In genomic region chr10:99980916-99981315, GRCm38 (mm10) we compare ENCODE assay signal across 24 mouse cellular contexts.
"Had no signal": no experiment of that assay in that cellular context is flagged by ENCODE, and none has a peak within 500 bp of the region (broad histone marks: within the 10 kb centered on the region; RNA-seq: fewer than 3 reads in every experiment).

No protein-coding gene starts in this region.

- H3K9me3 ChIP-seq: heart, embryonic 13.5 days; heart, embryonic 15.5 days; hindbrain, embryonic 13.5 days; hindbrain, embryonic 15.5 days; limb, embryonic 13.5 days; limb, embryonic 15.5 days; liver, embryonic 12.5 days had no signal

- DNase-seq: forebrain, postnatal 0 days; gastrocnemius, adult 2 months; gastrocnemius, postnatal 10 days; gastrocnemius, postnatal 25 days; heart, adult 11 months; heart, adult 2 months; heart, postnatal 14 days; heart, postnatal 36 days; kidney, adult 18-20 months; kidney, adult 8-10 months; kidney, postnatal 25 days had no signal

- H3K36me3 ChIP-seq: heart, embryonic 13.5 days; heart, embryonic 15.5 days; hindbrain, embryonic 13.5 days; hindbrain, embryonic 15.5 days; limb, embryonic 13.5 days; limb, embryonic 15.5 days; liver, embryonic 12.5 days had no signal

- H3K9ac ChIP-seq: forebrain, postnatal 0 days; heart, embryonic 13.5 days; heart, embryonic 15.5 days; hindbrain, embryonic 13.5 days; hindbrain, embryonic 15.5 days; limb, embryonic 13.5 days; limb, embryonic 15.5 days; liver, embryonic 12.5 days; liver, embryonic 14.5 days had no signal

- ATAC-seq: forebrain, postnatal 0 days; hindbrain, postnatal 0 days; liver, embryonic 12.5 days had no signal

- H3K4me3 ChIP-seq: gastrocnemius, adult 2 months; heart, adult 2 months; heart, embryonic 13.5 days; heart, embryonic 15.5 days; hindbrain, embryonic 13.5 days; hindbrain, embryonic 15.5 days; layer of hippocampus, adult 2 months; left cerebral cortex, adult 2 months; limb, embryonic 13.5 days; limb, embryonic 15.5 days; liver, embryonic 12.5 days had no signal

- H3K27ac ChIP-seq: gastrocnemius, adult 2 months; heart, adult 2 months; heart, embryonic 13.5 days; heart, embryonic 15.5 days; hindbrain, embryonic 13.5 days; hindbrain, embryonic 15.5 days; hindbrain, postnatal 0 days; kidney, postnatal 0 days; layer of hippocampus, adult 2 months; left cerebral cortex, adult 2 months; limb, embryonic 13.5 days; limb, embryonic 15.5 days; liver, embryonic 12.5 days; liver, embryonic 14.5 days had no signal

- H3K4me1 ChIP-seq: heart, embryonic 13.5 days; heart, embryonic 15.5 days; hindbrain, embryonic 13.5 days; hindbrain, embryonic 15.5 days; limb, embryonic 13.5 days; limb, embryonic 15.5 days; liver, embryonic 12.5 days had no signal

- H3K4me2 ChIP-seq: heart, embryonic 11.5 days; heart, embryonic 13.5 days; heart, embryonic 15.5 days; hindbrain, embryonic 13.5 days; hindbrain, embryonic 15.5 days; limb, embryonic 13.5 days; limb, embryonic 15.5 days; liver, embryonic 12.5 days had no signal

- H3K27me3 ChIP-seq: heart, embryonic 13.5 days; heart, embryonic 15.5 days; hindbrain, embryonic 13.5 days; hindbrain, embryonic 15.5 days; limb, embryonic 13.5 days; limb, embryonic 15.5 days; liver, embryonic 12.5 days had no signal
